Mouse (Mus musculus) brain, embryonic 14.5 days (tissue): ENCODE results near the gene Osbpl3.

Experiments
- CTCF ChIP-seq: fragments of 200-500 bp; IDR thresholded peaks from 2 replicates; pipeline ENCODE4 v1.5.1; 2012; ENCODE audit warnings: inconsistent platforms, mild to moderate bottlenecking, moderate library complexity, borderline replicate concordance; ENCODE audit not compliant: insufficient read depth, insufficient read length; ENCODE audit errors: extremely low read depth
- POLR2A ChIP-seq: fragments of 200-500 bp; IDR thresholded peaks from 2 replicates; pipeline ENCODE4 v1.6.1; 2012; ENCODE audit warnings: mild to moderate bottlenecking, inconsistent platforms, borderline replicate concordance; ENCODE audit not compliant: poor library complexity, insufficient read depth, insufficient read length, severe bottlenecking; ENCODE audit errors: extremely low read depth

DNA sequence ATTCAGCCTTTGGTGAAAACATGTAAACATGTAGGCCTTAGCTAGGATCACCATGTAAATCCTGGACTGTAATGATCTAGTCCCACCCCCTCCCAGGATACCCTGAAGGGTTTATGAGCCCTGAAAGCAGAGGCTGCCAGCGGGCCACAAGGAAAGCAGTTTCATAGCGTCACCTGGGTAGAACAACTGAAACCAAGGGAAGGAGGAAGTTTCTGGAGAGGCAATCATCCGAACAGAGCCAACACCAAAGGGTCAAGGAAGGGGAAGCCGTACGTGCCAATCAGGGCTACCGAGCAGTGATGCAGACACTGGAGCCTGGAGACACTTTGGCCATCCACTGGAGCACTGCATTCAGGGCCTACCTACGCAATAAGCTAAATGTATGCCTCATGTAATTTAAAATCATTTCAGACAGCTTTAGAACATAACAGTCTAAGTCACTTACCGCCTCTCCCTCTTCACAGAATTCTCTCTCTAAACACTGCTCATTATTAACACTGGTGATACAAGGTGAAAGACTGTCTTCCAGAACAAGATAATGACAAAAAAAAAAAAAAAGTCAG, 70.5 kb downstream of the Osbpl3 start:
- TF ChIP-seq POLR2A: no peak
- no peak for TF ChIP-seq CTCF
